Mouse (Mus musculus): ENCODE measurements around the gene Epx.

The Epx gene

GRCm38 (mm10) chr11:87840676-87841075, 34.7 kb downstream of the Epx start:
- no peak for DNase-seq (ENCODE audit: low spot score)

- peak; percentile 28 for DNase-seq (ENCODE audit: low spot score)
These were observed 47.0 kb downstream of the Epx start, which contains the start of gene Lpo for GRCm38 (mm10) chr11:87828239-87828900. Lpo (minus strand) TSS chr11:87828289.

- DNase-seq (ENCODE audit: low spot score) = no peak
These were observed 53.8 kb downstream of the Epx start for GRCm38 (mm10) chr11:87821502-87821901.

GRCm38 (mm10) chr11:87817443-87817773, 57.9 kb downstream of the Epx start:
- DNase-seq (ENCODE audit: low spot score) = peak; percentile 49

- DNase-seq (ENCODE audit: low spot score) = peak; percentile 73
These were observed 58.5 kb downstream of the Epx start for GRCm38 (mm10) chr11:87816707-87817442.

- no peak for DNase-seq (ENCODE audit: low spot score)
These were observed 60.5 kb downstream of the Epx start for GRCm38 (mm10) chr11:87814831-87815230.
